Mouse (Mus musculus): ENCODE results near the gene Txn2.

Txn2 gene

DNA sequence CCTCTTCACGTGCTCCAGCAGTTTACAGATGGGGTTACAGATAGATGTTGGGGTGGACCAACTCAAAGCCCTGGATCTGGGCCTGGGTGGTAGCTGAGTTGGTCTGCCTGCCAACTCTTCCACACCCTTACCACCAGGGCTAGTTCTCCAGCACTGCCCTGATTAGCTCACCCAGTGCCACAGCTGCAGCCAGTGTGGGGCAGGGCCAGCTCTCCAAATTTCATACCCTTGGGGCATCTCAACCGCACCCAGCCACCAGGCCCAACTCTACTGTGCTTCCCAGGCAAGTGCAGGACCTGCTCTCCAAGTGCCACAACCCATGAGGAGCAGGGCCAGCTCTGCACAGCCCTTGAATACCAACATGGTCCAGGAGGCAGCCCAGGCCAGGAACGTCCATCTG lies 49.0 kb downstream of the Txn2 start:
- WGBS = 90% methylated on average over 3 of the region's 3 CpGs

DNA sequence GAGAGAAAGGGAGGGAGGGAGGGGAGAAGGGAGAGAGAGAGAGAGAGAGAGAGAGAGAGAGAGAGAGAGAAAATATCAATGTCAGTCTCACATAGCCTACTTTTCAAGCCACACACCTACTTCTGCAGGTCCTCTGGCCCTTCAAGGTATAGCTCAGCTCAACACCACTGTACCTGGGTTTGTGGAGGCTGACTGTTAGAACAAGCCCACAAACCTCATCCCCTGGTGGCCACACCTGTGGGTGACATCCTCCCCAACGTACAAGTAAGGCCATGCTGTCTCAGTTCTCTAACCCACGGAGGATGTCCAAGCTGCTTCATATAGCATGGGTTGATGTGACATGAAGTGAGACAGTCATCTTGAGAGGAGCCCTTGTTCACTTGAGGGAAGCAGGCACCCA lies 51.6 kb downstream of the Txn2 start:
- 78% methylated on average over 2 of the region's 2 CpGs for WGBS

DNA sequence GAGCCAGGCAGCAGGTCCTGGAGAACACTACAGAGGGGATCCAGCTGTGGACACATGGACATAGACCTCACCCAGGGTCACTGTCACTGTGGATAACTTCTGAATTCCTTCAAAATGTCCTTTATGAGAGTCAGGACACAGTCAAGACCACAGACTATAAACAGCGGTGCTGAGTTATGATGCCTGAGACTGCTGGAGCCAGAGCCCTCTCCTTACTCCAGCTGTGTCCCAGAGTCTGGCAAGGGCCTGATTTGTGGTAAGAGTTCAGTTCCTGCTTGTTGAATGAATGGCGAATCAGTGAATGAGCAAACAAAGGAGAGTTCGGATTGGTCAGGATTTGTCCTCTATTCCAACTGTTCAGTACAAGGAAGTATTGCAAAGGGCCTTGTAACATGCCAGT lies 52.1 kb downstream of the Txn2 start:
- 81% methylated on average over 3 of the region's 3 CpGs for WGBS

DNA sequence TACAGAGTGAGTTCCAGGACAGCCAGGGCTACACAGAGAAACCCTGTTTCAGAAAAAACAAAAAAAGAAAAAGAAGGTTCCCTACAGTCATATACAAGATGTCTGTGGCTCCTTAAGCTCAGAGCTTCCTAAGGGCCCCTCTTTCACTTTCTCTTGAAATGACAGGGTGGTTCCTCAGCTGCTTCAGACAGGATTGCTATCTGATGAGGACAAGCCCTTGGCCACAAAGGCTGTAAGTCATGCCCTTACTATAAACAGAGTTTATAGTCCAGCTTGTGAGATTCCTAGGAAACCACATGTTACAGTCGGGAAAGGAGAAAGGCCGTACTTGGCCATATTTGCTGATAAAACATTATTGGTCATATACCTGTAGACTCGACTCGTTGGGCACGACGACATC lies 52.9 kb downstream of the Txn2 start:
- 95% methylated on average over 6 of the region's 6 CpGs for WGBS

DNA sequence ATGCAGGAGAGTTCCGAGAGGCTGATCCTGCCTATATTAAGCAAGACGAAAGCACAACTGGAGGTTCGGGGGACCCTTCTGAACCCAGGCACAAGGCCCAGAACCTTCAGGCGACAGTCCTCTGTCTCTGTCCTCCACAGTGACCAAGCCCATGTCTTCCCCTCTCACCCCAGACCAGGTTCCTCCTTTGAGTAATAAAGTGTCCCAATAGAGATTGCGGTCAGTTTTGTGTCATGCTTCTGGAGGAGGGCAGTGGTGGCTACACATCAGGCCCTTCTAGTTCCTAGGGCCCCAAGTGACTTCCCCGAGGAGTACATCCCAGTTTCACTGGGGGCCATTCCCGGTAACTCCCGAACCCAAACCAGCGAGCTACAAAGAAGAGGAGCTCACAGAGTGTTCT lies 54.0 kb downstream of the Txn2 start:
- WGBS = 93% methylated on average over 9 of the region's 9 CpGs

DNA sequence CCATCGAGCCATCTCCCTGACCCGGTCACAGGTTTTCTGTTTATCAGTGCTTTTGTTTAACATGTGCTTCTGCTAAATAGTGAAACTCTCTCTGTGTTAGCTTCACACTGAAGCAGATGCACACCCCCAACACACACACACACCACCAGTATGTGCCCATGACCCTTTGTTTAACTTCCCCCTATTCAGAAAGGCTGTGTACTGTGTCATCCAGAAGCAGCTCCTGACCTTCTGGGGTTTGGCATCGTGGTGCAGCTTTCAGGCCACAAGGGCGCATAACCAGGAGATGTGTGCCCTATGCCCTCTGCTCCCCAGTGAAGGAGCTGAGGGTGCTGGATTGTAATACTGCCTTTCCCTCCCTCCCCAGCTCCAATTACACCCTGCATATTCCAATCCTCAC lies 54.5 kb downstream of the Txn2 start:
- WGBS = 80% methylated on average over 4 of the region's 4 CpGs

DNA sequence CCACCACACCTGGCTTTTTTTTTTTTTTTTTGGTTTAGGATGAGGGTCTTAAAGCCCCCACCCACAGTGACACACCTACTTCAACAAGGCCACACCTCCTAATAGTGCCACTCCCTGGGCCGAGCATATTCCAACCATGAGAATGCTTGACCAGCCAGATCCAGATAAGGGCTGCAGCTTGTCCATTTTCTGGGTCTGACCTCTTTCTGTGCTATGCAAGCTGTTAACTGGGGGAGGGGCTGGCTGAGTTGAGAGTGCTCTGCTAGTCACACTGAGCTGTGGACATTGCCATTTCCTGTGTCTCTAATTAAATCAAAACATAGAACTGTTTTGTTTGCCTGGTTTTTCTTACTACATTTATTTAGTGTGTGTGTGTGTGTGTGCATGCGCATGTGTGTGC lies 55.2 kb downstream of the Txn2 start:
- 89% methylated on average over 2 of the region's 2 CpGs for WGBS

DNA sequence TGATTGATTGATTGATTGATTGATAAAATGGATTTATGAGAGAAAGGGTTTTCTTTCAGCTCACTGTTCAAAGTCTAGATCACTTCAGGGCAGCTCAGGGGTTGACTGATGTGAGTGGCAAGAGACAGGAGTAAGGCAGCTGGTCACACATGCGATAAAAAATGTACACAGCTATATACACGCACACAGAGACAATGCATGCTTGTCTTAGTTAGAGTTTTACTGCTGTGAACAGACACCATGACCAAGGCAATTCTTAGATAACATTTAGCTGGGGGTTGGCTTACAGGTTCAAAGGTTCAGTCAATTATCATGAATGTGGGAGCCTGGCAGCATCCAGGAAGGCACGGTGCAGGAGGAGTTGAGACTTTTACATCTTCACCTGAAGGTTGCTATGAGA lies 55.8 kb downstream of the Txn2 start:
- 93% methylated on average over 3 of the region's 3 CpGs for WGBS

DNA sequence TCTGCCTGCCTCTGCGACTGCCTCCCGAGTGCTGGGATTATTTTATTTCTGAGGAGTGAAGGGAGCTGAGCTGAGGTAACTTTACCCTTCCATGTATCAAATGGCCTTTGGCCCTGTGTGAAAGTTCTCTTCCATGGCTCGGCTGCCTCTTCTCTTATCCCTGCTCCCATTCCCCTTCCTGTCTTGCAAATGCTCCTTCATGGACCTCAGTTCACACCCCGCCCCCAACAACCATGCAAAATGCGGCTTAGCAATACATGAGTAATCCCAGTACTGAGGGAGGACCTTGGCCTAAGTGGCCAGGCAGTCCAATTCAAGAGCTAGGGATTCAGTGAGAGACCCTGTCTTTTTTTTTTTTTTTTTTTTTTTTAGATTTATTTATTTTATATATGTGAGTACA lies 60.5 kb downstream of the Txn2 start:
- 96% methylated on average over 5 of the region's 5 CpGs for WGBS

DNA sequence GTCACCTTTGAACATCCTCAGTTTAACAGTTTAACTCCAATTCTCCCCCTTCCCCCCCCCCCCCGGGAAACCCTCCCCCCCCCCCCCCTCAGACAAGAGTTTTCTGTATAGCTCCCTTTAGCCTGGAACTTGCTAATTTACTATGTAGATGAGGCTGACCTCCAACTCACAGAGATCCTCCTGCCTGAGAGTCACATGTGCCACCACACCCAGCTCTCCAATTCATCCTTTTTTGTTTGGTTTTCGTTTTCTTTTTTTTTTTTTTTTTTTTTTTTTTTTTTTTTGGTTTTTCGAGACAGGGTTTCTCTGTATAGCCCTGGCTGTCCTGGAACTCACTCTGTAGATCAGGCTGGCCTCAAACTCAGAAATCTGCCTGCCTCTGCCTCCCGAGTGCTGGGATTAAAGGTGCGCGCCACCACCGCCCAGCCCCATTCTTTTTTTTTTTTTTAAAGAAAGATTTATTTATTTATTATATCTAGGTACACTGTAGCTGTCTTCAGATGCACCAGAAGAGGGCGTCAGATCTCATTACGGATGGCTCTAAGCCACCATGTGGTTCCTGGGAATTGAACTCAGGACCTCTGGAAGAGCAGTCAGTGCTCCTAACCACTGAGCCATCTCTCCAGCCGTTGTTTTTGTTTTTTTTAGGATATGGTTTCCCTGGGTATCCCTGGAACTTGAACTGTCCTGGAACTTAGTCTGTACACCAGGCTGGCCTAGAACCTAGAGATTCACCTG lies 61.4 kb downstream of the Txn2 start:
- 78% methylated on average over 9 of the region's 10 CpGs for WGBS

DNA sequence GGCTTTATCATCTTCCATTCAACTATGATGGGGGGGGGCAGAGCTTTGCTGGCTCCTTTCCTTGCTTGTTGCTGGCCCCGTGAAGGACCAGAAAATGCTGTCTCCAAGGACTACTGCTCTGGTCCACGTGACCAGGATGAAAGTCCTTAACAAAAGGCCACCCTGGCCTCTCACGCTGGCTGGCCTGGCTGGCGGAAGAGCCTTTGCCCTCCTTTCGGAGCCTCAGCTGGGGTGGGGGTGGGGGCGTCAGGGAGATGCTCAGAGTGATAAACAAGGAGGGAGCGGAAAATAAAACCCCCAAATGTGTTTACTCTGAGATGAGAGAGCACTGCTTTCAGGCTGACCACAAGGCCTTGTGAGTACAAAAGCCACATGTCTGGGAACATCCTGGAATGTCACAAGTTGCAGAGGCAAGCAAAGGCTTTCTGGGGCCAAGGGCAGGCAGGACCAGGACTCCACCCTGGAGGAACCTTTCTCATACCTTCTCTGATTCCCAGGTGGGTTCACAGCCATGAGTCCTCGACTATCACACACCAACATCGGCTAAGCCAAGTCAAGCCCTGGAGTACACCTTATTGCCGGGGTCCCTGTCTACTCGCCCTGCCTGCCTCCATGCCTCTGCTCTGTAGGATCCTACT lies 62.1 kb downstream of the Txn2 start:
- 57% methylated on average over 11 of the region's 11 CpGs for WGBS
